Mouse (Mus musculus) thymus, adult 2 months (tissue): ENCODE measurements at regions not wholly inside any gene's neighbourhood (a gene's known extent, or its start where the extent isn't known, plus 50 kb on each side); places are given as distances from the start of the nearest gene placed in this dataset.

Source experiments
- CTCF ChIP-seq: fragments of 200-500 bp; IDR thresholded peaks from 2 replicates; pipeline ENCODE4 v1.5.1; 2012; ENCODE audit warnings: mild to moderate bottlenecking, control low read depth, low read length, moderate library complexity, borderline replicate concordance; ENCODE audit not compliant: control insufficient read depth, poor library complexity, insufficient read depth; ENCODE audit errors: extremely low read depth
- POLR2A ChIP-seq: fragments of 200-500 bp; IDR thresholded peaks from 2 replicates; pipeline ENCODE4 v1.6.1; 2012; ENCODE audit warnings: mild to moderate bottlenecking, low read length, control low read depth, moderate library complexity; ENCODE audit not compliant: control insufficient read depth, poor library complexity, insufficient read depth; ENCODE audit errors: extremely low read depth

GRCm38 (mm10) chr15:60632789-60633456, 220.7 kb downstream of the Fam84b start:
- TF ChIP-seq POLR2A (no peak), CTCF (no peak)
